Mouse (Mus musculus): ENCODE measurements around the gene Strada.
A peak's percentile ranks its signal among the peaks of the same experiment; 100 is the strongest.
"Not testable (repeated sequence)": the region's sequence is repeated elsewhere in the genome, so short reads cannot be mapped to it uniquely, and the experiment has no call there.

Strada gene

DNA sequence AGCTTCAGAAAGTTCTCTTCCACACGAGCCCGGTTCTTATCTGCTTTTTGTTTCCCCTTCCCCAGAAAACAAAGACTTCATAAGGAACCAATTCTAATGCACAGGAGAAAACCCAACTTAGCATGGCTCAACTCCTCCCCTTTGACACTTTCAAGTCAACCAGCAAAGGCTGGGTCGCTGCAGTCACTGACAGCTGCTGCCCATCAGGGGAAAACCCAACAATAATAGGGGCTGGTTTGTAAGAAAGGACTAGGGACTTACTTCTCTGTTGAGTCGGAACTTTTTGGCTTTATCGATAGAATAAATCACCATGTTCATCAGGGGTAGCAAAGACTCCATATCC, at the start of gene Strada:
Gene Strada, minus strand, starts transcription at position 46 of the 343 bp plus-strand sequence.
- no peak for DNase-seq (ENCODE audit: low spot score)

DNA sequence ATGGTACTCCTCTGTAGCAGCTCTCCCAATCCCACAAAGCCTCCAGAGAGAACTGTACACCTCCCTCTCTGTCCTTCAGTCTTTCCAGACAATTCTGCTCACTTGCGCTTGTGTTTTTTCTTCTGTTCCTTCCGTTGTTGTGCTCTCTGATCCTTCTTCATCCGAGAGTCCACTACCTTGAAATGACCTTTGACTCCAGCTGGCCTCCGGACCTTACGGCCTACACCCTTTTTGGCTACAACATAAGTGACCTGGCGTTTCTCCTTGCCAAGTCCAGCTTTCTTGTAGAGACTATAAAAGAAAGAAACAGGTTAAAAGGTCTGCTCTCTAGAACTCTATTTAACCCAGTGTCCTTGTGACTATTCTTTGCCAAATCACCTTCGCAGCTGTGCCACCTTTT, 47.4 kb upstream of the Strada start:
- no peak for DNase-seq (ENCODE audit: low spot score)

DNA sequence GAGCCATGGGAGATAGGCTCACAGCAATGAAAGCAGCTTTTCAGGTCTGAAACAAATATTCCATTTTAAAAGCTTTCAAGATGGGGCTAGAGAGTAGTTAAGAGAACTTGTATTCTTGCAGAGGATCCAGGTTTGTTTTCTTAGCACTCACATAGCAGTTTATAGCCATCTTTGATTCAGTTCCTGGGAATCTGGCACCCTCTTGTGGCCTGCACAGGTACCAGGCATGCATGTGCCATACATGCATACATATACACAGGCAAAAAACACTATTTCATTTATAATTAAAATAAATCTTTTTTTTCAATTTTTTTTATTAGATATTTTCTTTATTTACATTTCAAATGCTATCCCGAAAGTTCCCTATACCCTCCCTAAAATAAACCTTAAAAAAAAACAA, 44.9 kb upstream of the Strada start:
- no peak for DNase-seq (ENCODE audit: low spot score)

DNA sequence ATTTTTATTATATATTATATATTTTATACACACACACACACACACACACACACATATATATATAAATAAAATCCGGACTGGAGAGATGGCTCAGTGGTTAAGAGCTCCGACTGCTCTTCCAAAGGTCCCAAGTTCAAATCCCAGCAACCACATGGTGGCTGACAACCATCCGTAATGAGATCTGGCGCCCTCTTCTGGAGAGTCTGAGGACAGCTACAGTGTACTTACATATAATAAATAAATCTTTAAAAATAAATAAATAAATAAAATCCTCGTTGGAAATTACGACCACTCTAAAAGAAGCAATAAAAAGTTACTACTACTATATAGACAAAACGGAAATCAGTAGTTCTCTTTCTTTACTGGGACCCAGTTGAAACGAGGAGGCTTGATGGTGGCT, 32.0 kb upstream of the Strada start:
- not testable (repeated sequence) for DNase-seq (ENCODE audit: low spot score)

DNA sequence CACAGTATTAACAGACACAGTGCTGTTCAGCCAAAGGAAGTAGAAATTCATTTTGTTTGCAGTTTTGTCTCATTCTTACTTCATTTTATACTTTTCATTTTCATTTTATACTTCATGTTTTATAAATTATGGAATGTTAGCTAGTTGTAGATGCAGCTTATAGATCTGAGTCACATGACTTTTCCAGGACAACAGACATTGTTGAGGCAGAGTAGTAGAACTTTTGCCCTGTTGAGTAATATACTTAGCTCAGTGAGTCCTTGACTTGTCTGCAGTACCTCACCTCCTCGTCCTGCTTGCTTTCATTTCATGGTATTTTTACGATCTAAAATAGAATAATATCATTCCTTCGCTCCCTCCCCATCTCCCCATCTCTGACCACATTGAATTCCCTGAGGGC, 18.6 kb upstream of the Strada start:
- no peak for DNase-seq (ENCODE audit: low spot score)

DNA sequence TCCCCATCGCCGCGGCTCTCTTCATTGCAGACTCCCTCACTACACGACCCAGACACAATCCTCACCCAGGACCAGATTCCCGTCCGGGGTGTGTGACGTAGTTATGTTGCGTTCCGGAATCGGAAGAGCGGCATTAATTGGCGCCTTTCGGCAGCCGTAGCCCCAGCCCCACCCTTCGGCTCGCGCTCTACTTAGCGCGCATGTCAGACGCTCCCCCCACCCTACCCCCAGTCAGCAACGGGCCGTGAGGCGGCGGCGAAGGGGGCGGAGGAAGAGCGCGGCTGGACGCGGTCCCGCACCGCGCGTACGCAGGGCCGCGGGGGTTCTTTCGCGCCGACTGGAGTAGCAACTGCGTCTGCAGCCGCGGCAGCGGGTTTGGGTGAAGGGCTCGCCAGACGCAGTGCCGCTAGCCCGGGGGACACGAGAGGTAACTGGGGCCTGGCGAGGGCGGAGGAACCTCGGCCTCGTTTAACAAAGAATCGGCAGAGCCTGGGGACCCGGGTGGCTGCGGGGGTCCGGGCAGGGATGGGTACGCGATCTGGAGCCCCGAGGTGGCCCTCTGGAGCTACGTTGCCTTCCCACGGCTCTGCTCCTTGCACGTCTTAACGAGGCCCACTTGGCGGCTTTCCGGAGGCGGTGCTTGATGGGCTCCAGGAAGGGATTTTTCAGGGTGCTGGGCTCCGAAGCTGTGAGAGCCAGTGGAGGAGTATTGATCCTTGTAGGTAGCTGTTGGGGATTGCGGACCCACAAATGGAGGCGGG, 14.9 kb upstream of the Strada start, which contains the start of gene Ddx42:
Gene Ddx42, plus strand, starts transcription at position 197 of the 761 bp plus-strand sequence.
- DNase-seq (ENCODE audit: low spot score): peak; percentile 93

DNA sequence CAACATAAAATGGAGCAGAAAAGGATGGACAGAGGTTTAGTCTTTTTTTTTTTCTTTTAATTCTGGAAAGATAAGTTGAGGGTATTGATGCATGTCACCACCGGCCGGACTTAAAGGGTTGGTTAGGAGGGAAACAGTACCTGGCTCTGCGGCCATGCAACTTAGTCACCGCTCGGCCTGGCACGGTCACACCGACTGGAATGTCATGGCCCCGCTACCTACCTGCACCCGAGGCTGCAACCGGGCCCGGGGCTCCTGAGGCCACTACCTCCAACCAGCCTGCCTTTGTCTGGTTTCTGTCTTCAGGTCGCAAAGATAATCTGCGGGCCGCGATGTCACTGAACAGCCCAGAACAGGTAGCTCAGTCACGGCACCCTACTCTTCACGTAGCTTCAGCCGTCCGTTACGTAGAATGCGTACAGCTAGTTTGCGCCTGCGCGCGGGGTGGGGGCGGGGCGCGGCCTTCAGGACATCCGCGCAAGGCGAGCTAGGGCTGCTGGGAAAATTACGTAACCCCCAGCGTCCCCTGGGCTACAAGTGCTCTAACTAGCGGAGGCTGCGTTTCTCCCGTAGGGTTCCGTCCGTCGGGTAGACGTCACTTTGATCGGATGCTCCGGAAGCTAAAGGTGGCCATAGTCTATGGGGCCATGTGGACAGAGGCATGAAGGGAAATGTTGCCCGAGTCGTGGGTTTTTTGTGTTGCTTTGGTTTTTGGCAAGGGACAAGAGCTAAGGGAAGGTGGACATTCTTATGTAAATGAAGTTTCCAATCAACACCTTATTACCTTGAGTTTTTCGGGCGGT, 14.2 kb upstream of the Strada start, which contains the start of gene Ccdc47:
Gene Ccdc47, minus strand, starts transcription at position 418 of the 803 bp plus-strand sequence.
- peak; percentile 96 for DNase-seq (ENCODE audit: low spot score)

DNA sequence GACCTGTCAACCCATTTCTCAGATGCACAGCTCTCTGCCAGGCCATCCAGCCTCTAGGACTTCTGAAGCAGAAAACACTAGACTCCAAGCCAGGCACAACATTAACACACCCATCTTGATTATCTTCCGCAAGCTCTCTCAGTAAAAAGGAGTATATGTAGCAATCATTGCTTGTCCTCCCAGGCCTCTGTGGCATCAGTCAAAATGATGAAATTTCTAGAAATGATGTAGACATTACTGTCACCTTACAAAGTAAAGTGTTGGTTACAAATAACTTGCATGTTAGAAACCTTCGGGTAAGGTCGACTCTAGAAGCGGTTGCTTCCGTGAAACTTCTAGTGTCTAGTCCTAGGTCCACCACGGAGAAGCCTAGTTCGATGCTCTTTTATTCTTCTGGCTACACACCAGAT, 13.5 kb upstream of the Strada start:
- DNase-seq (ENCODE audit: low spot score): peak; percentile 27

DNA sequence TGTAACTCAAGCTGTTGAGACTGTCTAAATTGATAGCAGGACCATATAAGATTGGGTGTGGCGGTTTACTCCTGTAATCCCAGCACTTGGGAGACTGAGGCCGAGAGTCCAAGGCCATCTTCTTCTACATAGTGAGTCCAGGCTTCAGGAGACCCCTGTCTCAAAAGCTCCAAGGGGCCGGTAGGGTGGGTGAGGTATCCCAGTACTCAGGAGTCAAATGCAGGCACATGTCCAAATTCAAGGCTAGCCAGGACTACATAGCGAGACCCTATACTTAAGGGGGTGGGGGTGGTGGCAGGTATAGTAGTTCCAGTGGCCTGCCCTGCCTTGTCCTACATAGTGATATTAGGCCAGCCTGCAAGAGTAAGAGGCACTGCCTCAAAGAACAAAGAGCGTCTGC, 12.9 kb upstream of the Strada start:
- no peak for DNase-seq (ENCODE audit: low spot score)

DNA sequence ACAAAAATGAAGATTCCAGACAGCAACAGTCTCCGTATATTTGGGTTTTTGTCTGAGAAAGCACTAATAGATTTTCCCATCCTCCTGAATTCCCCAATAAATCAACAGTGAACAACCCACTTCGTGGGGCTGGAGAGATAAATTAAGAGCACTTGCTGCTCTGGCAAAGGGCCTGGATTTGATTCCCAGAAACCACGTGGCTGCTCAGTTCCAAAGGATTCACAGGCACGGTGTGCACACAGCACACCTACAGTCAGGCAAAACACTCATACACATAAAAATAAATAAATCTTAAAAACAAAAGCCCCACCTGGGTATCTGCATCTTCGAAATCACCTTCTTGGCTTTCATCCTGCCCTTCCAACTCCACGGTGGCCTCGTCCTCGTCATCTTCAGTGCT, 10.8 kb upstream of the Strada start:
- DNase-seq (ENCODE audit: low spot score): no peak

DNA sequence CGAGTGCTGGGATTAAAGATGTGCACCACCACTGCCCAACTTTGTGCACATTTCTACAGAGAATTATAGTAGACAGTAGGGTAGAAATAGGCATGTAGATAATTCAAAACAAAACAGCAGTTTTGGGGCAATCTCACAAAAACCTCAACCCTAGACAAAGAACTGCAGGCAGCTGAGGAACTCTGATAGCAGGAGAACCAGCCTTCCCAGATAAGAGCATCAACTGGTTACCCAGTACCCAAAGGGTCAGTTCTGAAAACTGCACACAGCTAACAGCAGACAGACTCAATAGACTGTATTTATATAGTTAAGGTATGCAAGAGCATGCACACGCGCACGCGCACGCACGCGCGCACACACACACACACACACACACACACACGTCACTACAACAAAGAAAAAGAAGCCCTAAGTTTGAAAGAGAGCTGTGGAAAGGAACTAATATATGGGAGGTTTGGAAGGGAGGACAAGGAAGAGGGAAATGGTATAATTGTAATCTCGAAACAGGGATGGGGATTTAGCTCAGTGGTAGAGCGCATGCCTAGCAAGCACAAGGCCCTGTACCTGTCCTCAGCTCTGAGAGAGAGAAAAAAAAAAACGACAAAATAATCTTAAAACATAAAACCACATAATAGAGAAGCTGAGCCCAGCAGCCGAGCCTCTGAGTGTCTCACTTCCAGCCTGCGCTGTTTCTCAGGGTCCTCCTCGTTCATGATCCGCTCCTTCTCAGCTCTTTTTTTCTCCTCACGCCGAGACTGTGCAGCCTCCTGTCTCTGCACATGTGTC, 438 bp downstream of the Strada start:
- DNase-seq (ENCODE audit: low spot score): no peak

DNA sequence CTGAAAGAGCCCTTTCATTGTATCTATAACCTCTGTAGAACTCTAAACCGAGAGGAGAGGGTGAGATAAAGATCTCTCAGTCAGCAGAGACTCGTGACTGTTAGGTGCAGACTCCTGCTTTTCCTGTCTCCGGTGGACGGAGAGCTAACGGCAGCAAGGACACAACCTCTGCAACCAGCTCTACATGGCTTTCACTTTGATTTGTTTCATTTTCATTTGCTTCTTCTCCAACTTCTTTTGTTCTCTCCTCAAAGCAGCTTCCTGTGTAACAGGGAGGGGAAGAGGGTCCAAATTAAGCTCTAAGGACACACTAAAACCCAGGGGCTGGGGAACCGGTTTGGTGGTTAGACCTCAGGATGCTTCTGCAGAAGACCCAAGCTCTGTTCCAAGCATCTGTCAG, 1.2 kb downstream of the Strada start:
- no peak for DNase-seq (ENCODE audit: low spot score)

DNA sequence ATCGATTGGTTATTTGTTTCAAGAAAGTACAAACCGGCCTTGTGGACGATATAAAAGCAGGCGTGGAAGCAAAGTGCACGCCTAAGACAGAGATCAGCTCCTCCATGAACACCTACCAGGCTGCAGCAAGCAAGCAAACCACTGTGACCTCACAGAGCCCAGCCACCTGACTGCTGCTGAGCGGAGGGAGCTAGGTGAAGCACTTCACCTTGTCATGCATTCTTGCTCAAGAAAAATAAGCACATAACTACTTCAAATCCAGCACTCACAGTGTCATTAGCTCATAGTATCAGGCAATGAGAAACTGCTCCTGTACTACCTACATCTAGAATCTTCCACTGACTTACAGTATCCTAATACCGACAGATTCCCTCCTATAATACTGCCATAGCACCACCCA, 2.0 kb downstream of the Strada start:
- not testable (repeated sequence) for DNase-seq (ENCODE audit: low spot score)

DNA sequence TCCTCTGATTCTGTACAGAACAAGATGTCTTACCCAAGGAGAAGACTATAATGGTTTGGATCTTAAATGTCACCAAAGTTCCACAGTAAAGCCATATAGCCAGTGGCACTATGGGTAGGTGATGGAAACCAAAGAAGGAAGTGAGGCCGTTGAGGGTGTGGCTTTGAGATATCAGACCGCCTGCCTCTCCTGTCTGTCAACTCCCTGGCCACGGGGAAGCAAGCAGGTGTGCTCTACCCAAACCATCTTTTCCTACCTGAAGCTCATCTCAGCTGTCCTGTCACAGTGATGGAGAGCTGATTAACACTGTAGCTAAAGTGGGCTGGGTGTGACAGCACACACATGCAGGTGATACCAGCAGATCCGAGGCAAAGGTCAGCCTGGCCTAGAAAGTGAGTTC, 3.7 kb downstream of the Strada start:
- DNase-seq (ENCODE audit: low spot score): no peak

DNA sequence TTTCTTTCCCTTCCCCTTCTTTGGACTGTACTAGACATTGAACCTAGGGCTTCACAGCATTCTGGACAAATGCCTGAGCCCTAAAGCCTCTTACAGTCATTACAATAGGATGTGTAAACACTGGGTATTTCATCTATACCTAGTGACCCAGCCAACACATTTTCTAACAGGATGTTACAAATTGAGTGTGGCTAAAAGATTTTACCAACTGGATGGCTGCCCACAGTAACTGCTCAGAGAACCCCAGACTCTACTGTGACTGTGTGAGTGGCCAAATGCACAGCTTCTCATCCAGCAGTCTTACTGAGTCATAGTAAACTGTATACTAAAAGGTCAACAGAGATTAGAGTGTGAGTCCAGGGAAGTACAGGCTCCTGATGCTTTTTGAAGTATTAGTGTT, 6.6 kb downstream of the Strada start:
- no peak for DNase-seq (ENCODE audit: low spot score)

DNA sequence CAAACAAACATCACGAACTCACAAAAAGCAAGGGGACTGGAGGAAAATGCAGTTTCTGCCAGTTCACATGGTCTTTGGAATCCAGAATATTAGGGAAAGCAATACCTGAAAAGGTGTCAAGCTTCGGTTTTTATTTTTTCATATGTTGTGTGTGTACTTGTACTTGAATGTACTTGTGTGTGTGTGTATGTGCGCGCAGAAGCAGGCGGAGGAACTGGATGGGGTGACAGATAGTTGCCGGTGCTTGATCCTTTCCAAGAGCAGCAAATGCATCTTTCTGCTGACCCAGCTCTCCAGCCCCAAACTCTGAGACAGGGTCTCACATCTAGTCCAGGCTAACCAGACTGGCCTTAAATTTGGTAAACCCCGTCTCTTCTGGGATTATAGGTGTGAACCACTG, 7.1 kb downstream of the Strada start:
- no peak for DNase-seq (ENCODE audit: low spot score)

DNA sequence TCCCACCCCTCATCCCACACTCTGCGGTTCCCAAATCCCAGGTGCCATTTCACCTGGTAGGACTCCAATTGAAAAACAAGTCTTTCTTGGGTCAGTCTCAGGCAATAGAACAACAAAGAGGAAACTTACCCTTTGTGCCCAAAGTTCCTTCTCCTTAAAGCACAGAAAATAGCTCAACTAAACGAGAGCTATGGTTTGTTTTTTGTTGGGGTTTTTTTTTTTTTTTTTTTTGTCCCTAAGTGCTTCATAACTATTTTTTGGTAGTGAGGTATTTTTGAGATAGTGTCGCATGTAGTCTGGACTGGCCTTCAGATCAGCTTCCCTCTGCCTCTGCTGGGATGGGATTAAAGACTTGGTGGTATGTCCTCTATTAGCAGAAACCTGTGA, 7.8 kb downstream of the Strada start:
- no peak for DNase-seq (ENCODE audit: low spot score)

DNA sequence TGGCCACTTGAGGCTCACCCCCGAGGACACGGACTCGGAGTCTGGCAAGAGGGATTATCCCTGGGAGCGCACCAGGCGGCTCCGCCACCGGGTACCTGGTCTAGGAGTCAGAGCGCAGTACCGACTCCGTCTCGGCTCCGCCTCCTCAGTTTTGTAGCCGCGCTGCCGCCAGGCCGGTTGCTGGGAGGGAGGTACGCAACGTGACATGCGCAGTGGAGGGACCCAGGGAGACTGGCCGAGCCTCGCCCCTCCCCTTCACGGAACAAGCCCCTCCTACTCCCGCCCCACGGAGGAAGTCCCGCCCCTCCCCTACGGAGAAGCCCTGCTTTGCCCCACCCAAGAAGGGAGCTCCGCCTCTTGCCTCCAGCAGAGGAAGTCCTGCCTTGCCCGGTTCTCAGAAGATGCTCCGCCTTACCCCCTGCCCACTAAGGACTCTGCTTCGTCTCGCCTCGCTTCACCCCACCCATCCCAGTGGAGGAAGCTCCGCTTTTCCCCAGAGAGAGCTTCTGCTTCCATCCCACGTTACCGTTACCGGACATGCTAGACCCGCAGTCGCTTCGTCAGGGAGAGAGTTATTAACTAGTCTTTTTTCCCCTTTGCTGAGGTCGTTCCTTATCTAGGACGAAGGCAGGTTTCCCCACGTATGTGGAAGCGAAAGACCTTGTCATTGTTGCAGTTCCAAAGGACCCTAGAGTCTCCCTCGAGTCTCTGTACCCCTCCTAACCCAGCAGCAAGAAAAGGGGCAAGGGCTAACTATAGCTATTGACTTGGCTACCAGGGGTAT, 8.4 kb downstream of the Strada start:
- peak; percentile 98 for DNase-seq (ENCODE audit: low spot score)

DNA sequence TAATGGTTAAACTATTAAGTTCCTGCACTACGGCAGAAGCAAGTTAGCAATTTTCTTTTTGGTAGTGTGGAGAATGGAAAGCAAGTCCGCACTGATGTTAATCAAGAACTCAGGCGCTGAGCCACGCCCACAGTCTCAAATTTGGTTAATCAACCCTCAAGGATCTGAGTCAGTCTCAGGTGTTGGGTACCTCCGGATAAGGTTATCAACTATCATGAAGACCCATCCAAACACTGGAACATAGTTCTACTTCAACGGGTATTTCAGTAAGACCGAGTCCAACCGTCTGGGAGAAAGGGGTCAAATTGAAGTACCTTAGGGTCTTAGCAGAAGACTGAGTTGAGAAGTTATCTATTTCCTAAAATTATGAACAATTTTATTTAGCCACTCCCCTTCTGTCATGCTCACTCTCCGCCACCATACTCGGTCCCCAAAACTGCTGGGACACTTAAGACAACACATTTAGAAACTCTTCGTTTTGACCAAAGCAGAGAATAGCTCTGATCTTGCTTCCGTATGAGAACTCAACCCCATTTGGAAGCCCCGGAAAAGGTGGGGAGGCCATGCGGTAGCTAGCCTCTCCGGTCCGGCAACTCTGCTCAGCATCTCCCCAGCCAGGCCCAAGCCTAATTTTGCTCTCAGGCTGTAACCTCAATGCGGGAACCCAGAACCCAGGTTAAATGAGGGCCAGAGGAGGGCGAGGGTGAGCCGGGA, 9.2 kb downstream of the Strada start:
- no peak for DNase-seq (ENCODE audit: low spot score)

DNA sequence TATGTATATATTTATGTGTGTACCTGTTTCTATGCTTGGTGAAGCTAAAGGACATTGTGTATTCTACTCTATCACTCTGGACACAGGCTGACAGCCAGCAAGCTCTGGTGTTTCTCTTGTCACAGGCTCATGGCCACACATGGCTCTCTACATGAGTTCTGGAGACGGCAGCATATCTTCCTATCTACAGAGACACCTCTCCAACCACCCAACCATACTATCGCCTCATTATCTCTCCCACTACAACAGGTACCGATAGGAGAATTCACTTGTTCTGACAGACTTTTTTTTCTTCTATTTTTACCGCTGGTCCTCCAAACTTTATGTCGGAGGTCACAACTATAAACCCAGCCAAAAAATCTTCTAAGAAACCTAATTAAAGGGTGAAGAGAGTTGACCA, 9.7 kb downstream of the Strada start:
- no peak for DNase-seq (ENCODE audit: low spot score)

DNA sequence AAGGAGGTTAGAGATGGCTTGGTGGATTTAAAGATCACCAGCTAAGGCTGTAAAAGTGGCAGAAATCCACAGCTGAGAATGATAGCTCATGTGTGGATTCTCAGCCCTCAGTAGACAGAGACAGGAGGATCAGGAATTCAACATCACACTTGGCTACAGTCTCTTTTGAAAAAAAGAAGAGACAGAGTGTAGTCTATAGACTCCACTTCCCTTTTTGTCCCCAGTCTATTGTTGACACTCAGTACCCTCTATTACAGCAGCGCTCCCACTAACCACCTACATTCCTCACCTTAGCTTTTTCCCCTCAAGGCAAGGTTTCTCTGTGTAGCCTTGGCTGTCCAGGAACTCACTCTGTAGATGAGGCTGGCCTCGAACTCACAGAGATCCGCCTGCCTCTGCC, 10.3 kb downstream of the Strada start:
- DNase-seq (ENCODE audit: low spot score): no peak

Data from c-Kit-positive CD71-positive TER-119-positive erythroid progenitor cells, embryonic 14.5 days (primary cell).